Mouse (Mus musculus) heart, embryonic 15.5 days (tissue): ENCODE measurements around the gene Rassf1. TPM values are rescaled to one million over a fixed set of nuclear protein-coding genes. Genes with fewer than 3 reads are reported as not detected.
A peak's percentile ranks its signal among the peaks of the same experiment; 100 is the strongest.

Experiments used
- ATAC-seq: fragments of 200-750 bp; cut with Nextera tagmentation; replicated peaks from 2 replicates; pipeline ENCODE4 v1.8.0; 2017; ENCODE audit warnings: low read depth, moderate TSS enrichment; ENCODE audit not compliant: insufficient number of reproducible peaks, insufficient read depth, low FRiP score
- H3K27ac ChIP-seq: fragments of 300-500 bp; sonication (generic); 2 replicates; pipeline ENCODE4 v1.5.1; 2015; ENCODE audit warnings: mild to moderate bottlenecking, inconsistent platforms
- H3K27me3 ChIP-seq: fragments of 300-500 bp; sonication (generic); 2 replicates; pipeline ENCODE4 v1.6.1; 2015; ENCODE audit warnings: inconsistent platforms
- H3K36me3 ChIP-seq: fragments of 300-500 bp; sonication (generic); 2 replicates; pipeline ENCODE4 v1.6.1; 2015; ENCODE audit warnings: mild to moderate bottlenecking, inconsistent platforms
- H3K4me1 ChIP-seq: fragments of 300-500 bp; sonication (generic); replicated peaks from 2 replicates; pipeline ENCODE4 v1.6.1; 2015; ENCODE audit warnings: inconsistent platforms
- H3K4me2 ChIP-seq: fragments of 300-500 bp; sonication (generic); 2 replicates; pipeline ENCODE4 v1.6.1; 2015; ENCODE audit warnings: inconsistent platforms, mild to moderate bottlenecking, moderate library complexity
- H3K4me3 ChIP-seq: fragments of 300-500 bp; sonication (generic); 2 replicates; pipeline ENCODE4 v1.5.1; 2015; ENCODE audit warnings: mild to moderate bottlenecking, inconsistent platforms
- H3K9ac ChIP-seq: fragments of 300-500 bp; sonication (generic); 2 replicates; pipeline ENCODE4 v1.6.1; 2015; ENCODE audit warnings: mild to moderate bottlenecking, inconsistent platforms
- H3K9me3 ChIP-seq: fragments of 300-500 bp; sonication (generic); replicated peaks from 2 replicates; pipeline ENCODE4 v1.6.1; 2016; ENCODE audit warnings: inconsistent platforms
- WGBS: fragments of 180-500 bp; shearing (Covaris S2); methylation state at CpG from one replicate; pipeline ENCODE4 v1.1.7; 2015; ENCODE audit warnings: mixed read lengths; 5-methylcytosine and 5-hydroxymethylcytosine counted together
- polyA plus RNA-seq: library from polyadenylated mRNA; unstranded; fragments of >200 nt; fragmentation: Nextera tagmentation; extraction: Ambion mirVana; gene quantifications from 2 replicates; pipeline ENCODE4 v1.2.1, GENCODE M21; 2015

Gene Rassf1
- polyA plus RNA-seq, 1 experiment from 2014 or later, result 45.3 TPM

GRCm38 (mm10) chr9:107608741-107609432 is 57.5 kb downstream of the Rassf1 start, which contains the start of gene Sema3b:
Gene Sema3b, minus strand, starts transcription at chr9:107609229.
- WGBS, result 38% methylated on average over 12 of the region's 12 CpGs
- 0 out of 2 replicates have a peak, but pooled peaks have one; percentile 2 for ATAC-seq

GRCm38 (mm10) chr9:107609433-107609830 is 58.1 kb downstream of the Rassf1 start:
- peaks cover 80% of the 10 kb centered on the region for H3K4me1 ChIP-seq
- no peak overlapping the region for H3K4me2 ChIP-seq
- no peak overlapping the region for H3K4me3 ChIP-seq
- peaks cover 9% of the 10 kb centered on the region for H3K36me3 ChIP-seq
- no peaks in the 10 kb centered on the region for H3K9me3 ChIP-seq
- WGBS, result 66% methylated on average over 4 of the region's 4 CpGs
- H3K27ac ChIP-seq, result peak overlapping the region; percentile 78
- H3K9ac ChIP-seq, result no peak overlapping the region
- no peak for ATAC-seq
- H3K27me3 ChIP-seq, result no peaks in the 10 kb centered on the region

More at GRCm38 (mm10) chr9:107608741-107609432, 57.5 kb downstream of the Rassf1 start, which contains the start of gene Sema3b:
- Histone ChIP-seq H3K9me3 (no peaks in the 10 kb centered on the region), H3K27me3 (no peaks in the 10 kb centered on the region; the same call in 1 of the 2 replicates), H3K4me1 (peaks cover 80% of the 10 kb centered on the region), H3K4me3 (no peak within 1 kb of the TSS), H3K4me2 (peak within 1 kb of the TSS; percentile 58), H3K27ac (peak within 1 kb of the TSS; percentile 78), H3K9ac (peak within 1 kb of the TSS; percentile 51; the same call in 1 of the 2 replicates), H3K36me3 (peaks cover 4% of the 10 kb centered on the region; the same call in 1 of the 2 replicates)

GRCm38 (mm10) chr9:107611456-107612190 is 60.3 kb downstream of the Rassf1 start:
- peaks cover 76% of the 10 kb centered on the region for H3K4me1 ChIP-seq
- H3K36me3 ChIP-seq, result peaks cover 31% of the 10 kb centered on the region
- peak overlapping the region; percentile 61; the same call in 1 of the 2 replicates for H3K9ac ChIP-seq
- ATAC-seq, result no peak
- peak overlapping the region; percentile 82 for H3K4me2 ChIP-seq
- peak overlapping the region; percentile 92 for H3K27ac ChIP-seq
- no peaks in the 10 kb centered on the region for H3K9me3 ChIP-seq
- H3K27me3 ChIP-seq, result no peaks in the 10 kb centered on the region
- 47% methylated on average over 6 of the region's 6 CpGs for WGBS
- H3K4me3 ChIP-seq, result peak overlapping the region; percentile 43

Other genes with a start within 250 kb of the Rassf1 start
- 11.2 and 11.8 TPM in 2 replicates for gene Hemk1, start 213.2 kb upstream of the Rassf1 start, polyA plus RNA-seq
- gene 6430571L13Rik, start 211.0 kb upstream of the Rassf1 start, polyA plus RNA-seq, result 0.90 and 1.1 TPM in 2 replicates
- 2.6 and 3.6 TPM in 2 replicates for gene Cacna2d2, start 151.9 kb upstream of the Rassf1 start, polyA plus RNA-seq
- 31.5 and 35.5 TPM in 2 replicates for gene Tmem115, start 17.6 kb upstream of the Rassf1 start, polyA plus RNA-seq
- gene Cyb561d2, start 9.4 kb upstream of the Rassf1 start, polyA plus RNA-seq, result 14.7 and 19.5 TPM in 2 replicates
- 26.4 and 30.5 TPM in 2 replicates for gene Nprl2, start 9.3 kb upstream of the Rassf1 start, polyA plus RNA-seq
- gene Zmynd10, start 4.3 kb upstream of the Rassf1 start, polyA plus RNA-seq, result 0.40 and 1.7 TPM in 2 replicates
- gene Tusc2, start 11.7 kb downstream of the Rassf1 start, polyA plus RNA-seq, result 41.4 and 43.0 TPM in 2 replicates
- 72.2 and 89.3 TPM in 2 replicates for gene Hyal2, start 16.4 kb downstream of the Rassf1 start, polyA plus RNA-seq
- 8.3 and 9.1 TPM in 2 replicates for gene Hyal1, start 25.4 kb downstream of the Rassf1 start, polyA plus RNA-seq
- 13.4 and 17.2 TPM in 2 replicates for gene Naa80, start 27.3 kb downstream of the Rassf1 start, polyA plus RNA-seq
- 0.68 and 0.82 TPM in 2 replicates for gene Hyal3, start 29.3 kb downstream of the Rassf1 start, polyA plus RNA-seq
- 31.7 and 45.7 TPM in 2 replicates for gene Ifrd2, start 36.1 kb downstream of the Rassf1 start, polyA plus RNA-seq
- 9.7 and 10.7 TPM in 2 replicates for gene Sema3b, start 57.7 kb downstream of the Rassf1 start, polyA plus RNA-seq
- gene Gnai2, start 83.8 kb downstream of the Rassf1 start, polyA plus RNA-seq, result 367 and 431 TPM in 2 replicates
- 2.5 and 3.6 TPM in 2 replicates for gene Slc38a3, start 118.0 kb downstream of the Rassf1 start, polyA plus RNA-seq
- gene Gnat1, start 128.2 kb downstream of the Rassf1 start, polyA plus RNA-seq, result 0.53 and 0.98 TPM in 2 replicates
- gene Sema3f, start 158.9 kb downstream of the Rassf1 start, polyA plus RNA-seq, result 4.1 and 7.1 TPM in 2 replicates
- 123 and 147 TPM in 2 replicates for gene Rbm5, start 219.4 kb downstream of the Rassf1 start, polyA plus RNA-seq